Mouse (Mus musculus): ENCODE results near the gene Psmd9. TPM values are rescaled to one million over a fixed set of nuclear protein-coding genes. Genes with fewer than 3 reads are reported as not detected.
"Not testable (repeated sequence)": the region's sequence is repeated elsewhere in the genome, so short reads cannot be mapped to it uniquely, and the experiment has no call there.

Gene Psmd9
- total RNA-seq, 2 experiments from 2014 or later = 28.3 to 32.2 TPM

DNA sequence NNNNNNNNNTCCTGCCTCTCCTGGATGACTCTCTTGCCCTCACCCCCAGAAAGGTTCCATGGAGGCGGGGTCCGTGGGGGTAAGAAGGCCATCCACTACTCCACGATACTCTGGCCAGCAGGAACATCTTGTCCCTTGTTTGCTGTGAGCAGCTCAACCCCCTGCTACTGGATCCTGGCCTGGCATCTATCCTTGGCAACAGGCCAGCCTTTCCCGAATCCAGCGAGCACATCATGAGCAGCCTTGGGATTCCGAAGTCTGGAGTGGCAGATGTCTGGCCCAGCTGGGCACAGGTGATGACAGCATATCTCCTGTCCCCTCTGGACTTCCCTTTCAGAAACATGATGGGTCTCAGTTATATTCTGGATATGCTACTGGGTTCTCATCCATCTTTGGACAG, 16.8 kb downstream of the Psmd9 start:
- DNase-seq (ENCODE audit: low spot score in 2 of 2) = no peak

DNA sequence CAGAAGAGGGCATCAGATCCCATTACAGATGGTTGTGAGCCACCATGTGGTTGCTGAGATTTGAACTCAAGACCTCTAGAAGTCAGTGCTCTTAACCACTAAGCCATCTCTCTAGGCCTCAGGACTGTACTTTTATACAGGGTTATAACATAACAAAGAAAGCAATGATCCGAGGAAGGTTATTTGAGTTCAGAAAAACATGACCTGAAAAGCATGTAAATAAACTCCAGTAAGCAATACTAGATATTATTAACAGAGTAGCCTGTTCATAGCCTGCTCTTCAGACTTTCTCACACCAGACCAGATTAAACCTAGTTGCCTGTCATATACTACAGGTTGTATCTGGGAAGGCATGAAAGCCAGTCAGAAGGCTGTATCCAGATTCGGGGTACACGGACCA, 18.1 kb downstream of the Psmd9 start:
- no peak for DNase-seq (ENCODE audit: low spot score in 2 of 2)

DNA sequence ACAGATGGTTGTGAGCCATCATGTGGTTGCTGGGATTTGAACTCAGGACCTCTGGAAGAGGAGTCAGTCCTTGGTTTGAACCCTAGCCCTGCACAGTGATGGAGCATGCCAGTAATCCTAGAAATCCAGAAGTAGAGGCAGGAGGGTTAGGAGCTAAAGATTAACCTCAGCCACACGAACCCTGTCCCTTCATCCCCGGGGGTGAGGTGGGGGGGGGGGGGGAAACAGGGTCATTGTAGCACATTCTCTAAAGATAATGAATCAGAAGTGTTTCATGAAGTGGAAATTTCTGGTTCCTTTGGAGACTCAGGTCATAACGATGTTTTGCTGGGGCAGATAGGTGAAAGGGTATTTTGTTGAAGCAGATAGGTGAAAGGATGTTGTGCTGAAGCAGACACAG, 21.7 kb downstream of the Psmd9 start:
- no peak for DNase-seq (ENCODE audit: low spot score in 2 of 2)

DNA sequence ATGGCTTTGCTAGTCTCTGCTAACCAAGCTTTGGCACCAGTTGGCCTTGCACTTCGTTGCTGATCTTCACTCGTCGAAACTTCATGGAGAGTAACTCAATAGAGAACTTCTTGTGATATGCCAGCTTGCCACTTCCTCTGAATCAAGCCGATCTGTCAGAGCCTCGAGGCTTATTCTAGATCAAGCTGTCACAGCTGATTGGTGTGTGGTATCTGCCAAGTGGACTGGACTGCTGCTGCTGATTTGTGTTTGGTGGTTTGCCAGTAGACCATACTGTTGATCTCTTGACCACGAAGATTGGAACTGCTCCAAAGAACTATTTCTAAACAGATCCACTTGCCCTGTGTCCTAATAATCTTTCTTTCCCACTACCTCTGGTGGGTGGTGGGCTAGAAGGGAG, 22.2 kb downstream of the Psmd9 start:
- no peak for DNase-seq (ENCODE audit: low spot score in 2 of 2)

DNA sequence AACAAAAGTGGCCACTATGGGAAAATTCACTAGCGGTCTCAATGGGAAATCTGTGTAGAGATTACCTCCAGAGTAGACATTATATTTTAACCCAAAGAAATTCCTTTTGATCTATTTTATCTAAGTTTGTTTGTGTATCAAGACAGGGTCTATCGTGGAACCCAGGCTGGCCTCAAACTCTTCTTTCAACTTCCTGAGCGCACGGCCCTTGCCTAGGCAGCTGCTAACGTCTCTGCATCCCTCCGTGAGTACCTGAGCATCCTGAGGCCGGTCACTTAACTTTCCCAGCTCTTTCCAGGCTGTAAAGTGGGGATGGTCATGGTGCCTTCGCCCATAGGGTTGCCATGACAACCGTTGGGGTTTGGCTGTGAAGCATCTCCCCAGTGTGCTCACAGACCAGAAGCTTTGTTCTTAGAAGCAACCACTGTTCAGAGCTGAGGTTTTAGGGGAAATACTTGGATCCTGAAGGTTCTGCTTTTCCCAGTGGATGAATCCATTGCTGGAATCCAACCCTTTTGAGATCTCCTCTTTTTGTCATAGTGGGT, 23.5 kb downstream of the Psmd9 start:
- no peak for DNase-seq (ENCODE audit: low spot score in 2 of 2)

DNA sequence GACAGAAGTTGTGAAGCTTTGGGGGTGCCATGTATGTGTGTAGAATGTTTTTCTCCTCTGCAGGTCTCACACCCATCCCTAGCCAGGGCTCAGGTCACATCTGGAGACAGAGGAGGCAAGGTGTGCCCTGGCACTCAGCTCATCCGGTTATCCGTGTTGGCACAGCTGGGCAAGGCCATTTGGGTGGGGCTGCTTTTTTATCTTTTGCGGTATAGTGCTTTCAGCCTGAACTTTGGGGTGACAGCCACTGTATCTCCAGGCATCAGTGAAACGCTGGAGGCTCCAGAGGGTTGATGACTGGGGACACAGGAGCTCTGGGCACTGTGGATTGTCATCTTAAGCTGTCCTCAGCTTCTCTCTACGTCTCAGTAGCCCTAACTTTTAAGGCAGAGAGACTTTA, 24.2 kb downstream of the Psmd9 start:
- DNase-seq (ENCODE audit: low spot score in 2 of 2) = no peak

DNA sequence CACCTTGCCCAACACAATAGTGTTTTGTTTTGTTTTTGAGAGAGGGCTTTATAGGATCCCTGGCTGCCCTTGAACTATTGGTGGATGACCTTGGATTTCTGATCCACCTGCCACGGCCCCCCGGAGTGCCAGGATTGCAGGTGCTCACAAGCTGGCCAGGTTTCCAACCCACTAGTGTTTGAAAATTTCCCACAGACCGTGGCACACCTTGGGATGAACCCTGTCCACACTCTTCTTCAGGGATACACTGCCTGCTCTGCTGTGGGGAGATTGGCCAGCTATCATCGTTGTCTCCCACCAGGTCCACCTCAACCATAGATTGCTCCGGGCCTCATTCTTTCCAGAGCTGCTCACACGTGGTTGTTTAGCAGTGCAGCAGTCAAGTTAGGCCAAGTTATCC, 25.6 kb downstream of the Psmd9 start:
- DNase-seq (ENCODE audit: low spot score in 2 of 2) = no peak

DNA sequence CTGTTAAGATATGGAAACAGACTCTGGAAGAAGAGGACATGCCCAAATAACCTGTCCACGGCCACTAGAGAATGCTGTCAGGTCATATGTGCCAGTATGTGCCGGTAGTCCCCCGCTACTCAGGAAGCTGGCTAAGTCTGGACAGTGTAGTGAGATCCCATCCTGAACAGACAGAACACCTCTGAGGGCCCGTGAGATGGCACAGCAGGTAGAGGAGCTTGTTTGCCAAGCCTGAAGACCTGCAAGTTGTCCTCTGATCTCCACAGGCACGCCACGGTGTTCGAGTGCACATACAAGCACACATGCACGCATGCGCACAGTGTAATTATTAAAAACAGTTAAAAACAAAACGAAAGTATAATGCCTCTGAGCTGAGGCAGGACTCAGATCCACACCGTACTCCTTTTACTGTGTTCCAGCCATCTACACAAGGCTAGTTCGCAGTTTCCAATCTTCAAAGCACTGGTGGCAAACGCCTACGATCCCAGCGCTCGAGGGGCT, 26.3 kb downstream of the Psmd9 start:
- no peak for DNase-seq (ENCODE audit: low spot score in 2 of 2)

DNA sequence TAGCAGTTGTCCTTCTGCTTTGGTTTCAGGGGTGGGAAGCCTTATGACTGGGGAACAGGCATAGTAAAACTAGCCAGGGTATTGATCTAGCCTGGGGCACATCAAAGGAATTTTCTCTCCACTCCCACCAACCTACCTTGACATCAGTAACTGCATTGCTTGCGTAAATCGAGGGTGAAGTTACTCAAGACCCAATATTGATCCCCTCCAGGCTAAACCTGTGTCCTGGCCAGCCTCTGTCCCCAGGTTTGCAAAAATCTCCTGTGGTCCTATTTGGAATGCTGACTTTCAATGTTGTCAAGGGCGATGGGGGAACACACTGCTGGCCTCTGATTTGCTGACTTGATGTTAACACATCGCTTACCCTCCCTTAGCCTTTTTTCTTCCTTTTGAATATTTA, 27.5 kb downstream of the Psmd9 start:
- DNase-seq (ENCODE audit: low spot score in 2 of 2) = no peak

DNA sequence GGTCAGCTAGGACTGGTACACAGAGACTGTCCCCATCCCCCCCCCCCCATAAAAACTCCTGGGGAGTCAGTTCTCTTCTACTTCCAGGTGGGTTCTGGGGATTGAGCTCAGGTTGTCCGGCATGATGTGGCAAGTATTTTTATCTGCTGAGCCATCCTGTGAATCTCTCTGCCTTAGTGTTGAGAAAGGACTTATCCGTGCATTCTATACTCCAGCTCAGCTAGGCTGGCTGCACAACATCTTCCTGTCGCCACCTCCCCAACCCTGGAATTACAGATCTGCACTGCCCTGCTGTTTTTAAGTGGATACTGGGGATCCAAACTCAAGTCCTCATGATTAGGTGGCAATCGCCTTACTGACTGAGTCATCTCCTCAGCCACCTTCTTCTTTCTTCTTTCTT, 29.3 kb downstream of the Psmd9 start:
- DNase-seq (ENCODE audit: low spot score in 2 of 2) = no peak

DNA sequence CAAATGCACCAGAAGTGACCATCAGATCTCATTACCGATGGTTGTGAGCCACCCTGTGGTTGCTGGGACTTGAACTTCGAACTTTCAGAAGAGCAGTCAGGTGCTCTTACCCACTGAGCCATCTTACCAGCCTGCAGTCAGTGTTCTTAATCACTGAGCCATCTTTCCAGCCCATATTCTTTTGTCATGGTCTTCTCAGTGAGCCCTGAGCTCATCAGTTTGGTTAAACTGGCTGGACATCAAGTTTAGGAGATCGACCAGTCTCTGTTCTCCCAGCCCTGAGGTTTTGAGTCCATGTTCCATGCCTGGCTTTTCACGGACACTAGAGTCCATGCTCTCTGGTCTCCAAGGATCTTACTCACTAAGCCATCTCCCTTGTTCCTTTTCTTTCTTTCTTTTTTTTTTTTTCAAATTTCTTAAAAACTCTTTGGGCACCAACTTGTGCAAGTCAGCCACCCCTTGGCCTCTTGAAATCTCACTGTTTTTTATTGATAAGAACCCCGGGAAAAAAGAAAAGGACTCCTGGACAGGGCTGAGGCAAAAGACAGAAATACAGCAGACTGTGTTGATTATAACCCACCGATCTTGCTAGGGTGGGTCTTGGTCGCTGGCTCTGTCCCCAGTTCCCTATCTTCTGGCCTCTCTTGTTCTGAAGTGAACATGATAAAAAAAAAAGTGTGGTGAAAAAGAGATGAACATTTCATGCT, 31.8 kb downstream of the Psmd9 start:
- DNase-seq (ENCODE audit: low spot score in 2 of 2) = not testable (repeated sequence)

DNA sequence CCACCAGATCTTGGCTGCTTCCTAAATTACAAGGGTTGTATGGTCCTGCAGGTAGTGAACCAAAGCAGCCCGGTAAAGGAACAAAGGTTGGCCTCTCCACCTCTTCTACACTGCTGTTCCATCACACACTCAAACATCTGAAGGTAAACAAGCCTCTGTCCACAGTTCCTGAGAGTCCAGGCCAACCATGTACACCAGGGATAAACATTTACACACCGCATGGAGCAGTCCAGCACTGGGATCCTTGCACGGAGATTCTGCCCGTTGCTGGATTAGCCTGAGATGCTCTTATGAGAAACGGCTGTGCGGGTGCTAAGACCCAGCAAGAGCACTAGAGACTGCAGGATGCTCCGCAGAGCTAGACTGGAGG, 32.3 kb downstream of the Psmd9 start:
- no peak for DNase-seq (ENCODE audit: low spot score in 2 of 2)

DNA sequence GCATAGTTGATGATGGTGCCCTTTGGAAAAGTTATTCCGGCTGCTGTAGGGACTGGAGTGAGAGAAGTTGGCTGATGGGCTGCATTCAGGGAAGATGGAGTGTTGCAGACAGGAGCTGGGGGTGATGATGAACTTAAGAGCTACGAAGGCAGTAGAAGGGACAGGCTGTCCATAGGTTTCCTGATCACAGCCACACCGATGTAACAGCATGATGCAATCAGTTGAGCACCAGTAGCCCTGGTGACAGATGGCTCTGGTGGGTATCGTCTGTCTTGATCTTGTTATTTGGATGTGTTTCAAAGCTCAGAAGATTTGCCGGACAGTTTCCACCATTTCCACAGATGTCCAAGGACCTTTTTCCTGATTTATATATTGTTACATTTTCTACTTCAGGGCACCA, 32.8 kb downstream of the Psmd9 start:
- DNase-seq (ENCODE audit: low spot score in 2 of 2) = no peak

DNA sequence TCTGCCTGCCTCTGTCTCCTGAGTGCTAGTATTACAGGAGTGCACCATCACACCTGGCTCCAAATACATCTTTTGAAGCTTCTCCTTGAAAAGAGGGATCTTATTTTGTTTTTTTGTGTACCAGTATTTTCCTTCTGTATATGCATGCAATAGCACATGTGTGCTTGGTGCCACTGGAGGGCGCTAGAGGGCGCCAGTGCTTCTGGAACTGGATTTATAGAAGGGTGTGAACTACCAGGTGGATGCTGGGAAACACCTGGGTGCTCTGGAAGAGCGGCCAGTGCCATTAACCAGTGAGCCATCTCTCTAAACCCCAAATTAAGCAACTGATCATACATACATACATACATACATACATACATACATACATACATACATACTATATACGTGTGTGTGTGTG, 33.6 kb downstream of the Psmd9 start:
- DNase-seq (ENCODE audit: low spot score in 2 of 2) = not testable (repeated sequence)

DNA sequence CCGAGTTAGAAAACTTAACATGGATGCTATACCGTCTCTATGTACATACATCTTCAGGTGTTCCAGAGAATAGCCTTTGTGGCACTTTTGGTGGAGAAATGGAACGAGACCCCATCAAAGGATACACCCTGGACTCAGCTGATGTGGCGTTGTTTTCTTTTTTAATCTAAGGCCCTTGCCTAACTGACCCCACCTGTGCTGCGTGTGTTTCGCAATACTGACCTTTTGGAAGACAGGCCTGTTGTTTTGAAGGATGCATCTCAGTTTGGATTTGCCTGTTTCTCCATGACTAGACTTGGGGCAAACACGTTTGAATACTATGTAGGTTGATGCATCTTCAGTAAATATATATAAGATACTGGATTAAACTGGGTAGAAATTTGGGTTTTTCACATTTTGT, 34.4 kb downstream of the Psmd9 start:
- DNase-seq (ENCODE audit: low spot score in 2 of 2) = not testable (repeated sequence)

DNA sequence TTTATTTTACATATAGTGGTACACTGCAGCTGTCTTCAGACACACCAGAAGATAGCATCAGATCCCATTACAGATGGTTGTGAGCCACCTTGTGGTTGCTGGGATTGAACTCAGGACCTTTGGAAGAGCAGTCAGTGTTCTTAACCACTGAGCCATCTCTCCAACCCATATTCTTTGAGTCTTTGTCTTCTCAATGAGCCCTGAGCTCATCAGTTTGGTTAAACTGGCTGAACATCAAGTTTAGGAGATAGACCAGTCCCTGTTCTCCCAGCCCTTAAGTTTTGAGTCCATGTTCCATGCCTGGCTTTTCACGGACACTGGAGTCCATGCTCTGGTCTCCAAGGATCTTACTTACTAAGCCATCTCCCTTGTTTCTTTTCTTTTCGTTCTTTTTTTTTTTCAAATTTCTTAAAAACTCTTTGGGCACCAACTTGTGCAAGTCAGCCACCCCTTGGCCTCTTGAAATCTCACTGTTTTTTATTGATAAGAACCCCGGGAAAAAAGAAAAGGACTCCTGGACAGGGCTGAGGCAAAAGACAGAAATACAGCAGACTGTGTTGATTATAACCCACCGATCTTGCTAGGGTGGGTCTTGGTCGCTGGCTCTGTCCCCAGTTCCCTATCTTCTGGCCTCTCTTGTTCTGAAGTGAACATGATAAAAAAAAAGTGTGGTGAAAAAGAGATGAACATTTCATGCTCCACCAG, 53.3 kb downstream of the Psmd9 start:
- not testable (repeated sequence) for DNase-seq (ENCODE audit: low spot score in 2 of 2)

DNA sequence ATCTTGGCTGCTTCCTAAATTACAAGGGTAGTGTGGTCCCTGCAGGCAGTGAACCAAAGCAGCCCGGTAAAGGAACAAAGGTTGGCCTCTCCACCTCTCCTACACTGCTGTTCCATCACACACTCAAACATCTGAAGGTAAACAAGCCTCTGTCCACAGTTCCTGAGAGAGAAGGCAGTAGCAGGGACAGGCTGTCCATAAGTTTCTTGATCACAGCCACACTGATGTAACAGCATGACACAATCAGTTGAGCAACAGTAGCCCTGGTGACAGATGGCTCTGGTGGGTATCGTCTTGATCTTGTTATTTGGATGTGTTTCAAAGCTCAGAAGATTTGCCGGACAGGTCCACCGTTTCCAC, 53.8 kb downstream of the Psmd9 start:
- DNase-seq (ENCODE audit: low spot score in 2 of 2) = no peak

DNA sequence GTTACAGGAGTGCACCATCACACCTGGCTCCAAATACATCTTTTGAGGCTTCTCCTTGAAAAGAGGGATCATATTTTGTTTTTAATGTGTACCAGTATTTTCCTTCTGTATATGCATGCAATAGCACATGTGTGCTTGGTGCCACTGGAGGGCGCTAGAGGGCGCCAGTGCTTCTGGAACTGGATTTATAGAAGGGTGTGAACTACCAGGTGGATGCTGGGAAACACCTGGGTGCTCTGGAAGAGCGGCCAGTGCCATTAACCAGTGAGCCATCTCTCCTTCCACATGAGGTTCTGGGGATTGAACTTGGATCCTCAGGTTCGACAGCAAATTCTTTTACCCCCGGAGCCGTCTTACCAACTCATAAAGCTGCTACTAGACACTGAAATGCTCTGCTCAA, 54.6 kb downstream of the Psmd9 start:
- DNase-seq (ENCODE audit: low spot score in 2 of 2) = not testable (repeated sequence)

DNA sequence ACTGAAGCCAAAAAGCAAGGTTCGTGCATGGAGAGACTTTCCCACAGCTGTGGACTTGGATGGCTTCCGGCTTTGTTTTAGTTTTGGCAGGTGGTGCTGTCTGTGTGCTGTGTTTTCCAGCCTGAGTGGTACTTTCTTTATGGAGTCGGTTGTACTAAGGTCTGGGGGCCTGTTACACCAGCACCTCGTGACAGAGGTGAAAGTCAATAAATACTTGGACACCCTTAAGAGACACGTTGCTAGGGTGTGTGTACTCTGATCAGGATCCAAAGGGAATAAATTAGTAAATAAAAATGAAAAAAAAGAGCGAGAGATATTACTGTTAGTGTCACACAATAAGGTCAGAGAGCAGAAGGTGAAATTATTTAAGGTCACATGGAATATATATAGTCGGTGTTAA, 57.6 kb downstream of the Psmd9 start:
- DNase-seq (ENCODE audit: low spot score in 2 of 2) = no peak

DNA sequence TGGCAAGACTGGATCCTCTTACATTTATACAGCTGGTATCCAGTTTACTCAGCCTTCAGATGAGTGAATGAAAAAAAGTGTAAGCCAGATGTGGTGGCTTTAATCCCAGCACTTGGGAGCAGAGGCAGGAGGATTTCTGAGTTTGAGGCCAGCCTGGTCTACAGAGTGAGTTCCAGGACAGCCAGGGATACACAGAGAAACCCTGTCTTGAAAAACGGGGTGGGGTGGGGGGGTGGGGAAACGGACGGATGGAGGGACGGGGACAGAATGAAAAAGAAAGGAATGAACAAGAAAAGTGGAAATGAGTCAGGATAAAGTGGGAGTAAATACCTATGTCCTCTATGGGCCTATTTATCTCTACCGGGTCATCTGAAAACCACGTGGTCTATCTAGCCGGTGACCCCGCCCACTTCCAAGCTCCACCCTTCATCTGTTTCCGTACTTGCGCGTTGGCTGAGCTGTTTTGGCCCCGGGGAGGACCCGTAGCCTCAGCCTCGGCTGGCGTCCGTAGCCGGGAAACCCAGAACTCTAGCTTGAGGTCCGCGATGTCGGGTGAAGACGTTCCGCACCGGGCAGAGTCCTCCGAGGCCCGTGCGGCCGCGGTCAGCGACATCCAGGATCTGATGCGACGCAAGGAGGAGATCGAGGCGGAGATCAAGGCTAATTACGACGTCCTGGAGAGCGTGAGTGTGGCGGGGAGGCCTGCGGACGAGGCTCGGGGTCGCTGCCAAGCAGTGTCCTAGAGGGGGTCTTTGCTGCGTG, 58.7 kb downstream of the Psmd9 start:
- DNase-seq (ENCODE audit: low spot score in 2 of 2) = peak; percentile 92 to 97

DNA sequence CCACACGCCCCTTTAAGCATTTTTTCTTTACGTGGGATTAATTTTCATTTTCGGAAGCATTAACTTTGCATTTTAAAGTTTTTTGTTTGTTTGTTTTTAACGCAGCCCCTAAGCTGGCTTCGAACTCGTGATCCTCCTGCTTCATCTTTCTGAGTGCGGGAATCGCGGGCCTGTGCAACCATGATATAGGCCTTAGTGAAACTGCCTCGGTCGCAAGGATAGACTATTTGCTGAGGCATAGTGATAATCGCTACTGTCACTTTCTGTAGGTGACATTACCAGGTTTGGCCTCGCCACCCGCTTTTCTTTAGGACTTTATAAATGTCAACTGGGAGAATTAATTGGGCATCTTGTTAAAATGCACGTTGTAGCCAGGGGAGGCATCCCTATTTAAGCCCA, 59.3 kb downstream of the Psmd9 start:
- no peak for DNase-seq (ENCODE audit: low spot score in 2 of 2)

DNA sequence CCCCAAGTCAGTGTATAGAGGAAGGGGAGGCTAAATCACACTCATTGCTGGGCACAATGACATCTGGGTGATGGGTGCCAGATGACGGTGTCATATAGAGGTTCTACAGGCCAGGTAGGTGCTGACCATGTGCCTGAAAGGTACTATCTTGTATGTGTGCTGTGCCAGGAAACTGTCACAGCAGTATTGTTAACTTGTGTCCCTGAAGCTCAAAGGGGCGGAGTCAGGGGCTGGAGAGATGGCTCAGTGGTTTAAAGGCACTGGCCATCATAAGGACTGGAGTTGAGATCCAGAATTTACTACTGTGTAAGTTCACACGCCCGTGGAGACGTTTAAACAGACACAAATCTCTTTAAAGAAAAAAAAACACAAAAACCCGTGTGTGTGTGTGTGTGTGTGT, 60.1 kb downstream of the Psmd9 start:
- DNase-seq (ENCODE audit: low spot score in 2 of 2) = no peak

Measured in gastrocnemius, postnatal 4 days (tissue).